Mouse (Mus musculus) thymus, adult 2 months (tissue): ENCODE measurements around the gene Sytl5.

ENCODE experiments used
- CTCF ChIP-seq: fragments of 200-500 bp; IDR thresholded peaks from 2 replicates; pipeline ENCODE4 v1.5.1; 2012; ENCODE audit warnings: mild to moderate bottlenecking, control low read depth, low read length, moderate library complexity, borderline replicate concordance; ENCODE audit not compliant: control insufficient read depth, poor library complexity, insufficient read depth; ENCODE audit errors: extremely low read depth
- POLR2A ChIP-seq: fragments of 200-500 bp; IDR thresholded peaks from 2 replicates; pipeline ENCODE4 v1.6.1; 2012; ENCODE audit warnings: mild to moderate bottlenecking, low read length, control low read depth, moderate library complexity; ENCODE audit not compliant: control insufficient read depth, poor library complexity, insufficient read depth; ENCODE audit errors: extremely low read depth

GRCm38 (mm10) chrX:10034666-10035065 is 149.2 kb downstream of the Sytl5 start:
- TF ChIP-seq CTCF = no peak
- TF ChIP-seq POLR2A = no peak
